Mouse (Mus musculus) kidney, adult 10 weeks (tissue): Measurements from ENCODE around the gene Mterf1b. TPM values are rescaled to one million over a fixed set of nuclear protein-coding genes. Genes with fewer than 3 reads are reported as not detected.

Source experiments
- polyA plus RNA-seq: library from polyadenylated mRNA; stranded (reverse); fragments of 350-450 nt; fragmentation: Illumina TruSeq; extraction: RNeasy Lipid Tissue Mini Kit (QIAGEN cat#74804); gene quantifications from one replicate; pipeline ENCODE4 v1.2.3, GENCODE M21; 2014; ENCODE audit warnings: low read depth, low replicate concordance

The Mterf1b gene
- polyA plus RNA-seq, result 5.9 TPM

GRCm38 (mm10) chr5:4191671-4192480, at the start of gene Mterf1b:
Mterf1b (plus strand) TSS chr5:4192367.

Other genes with a start within 250 kb of the Mterf1b start
- gene Cyp51, start 87.6 kb upstream of the Mterf1b start, polyA plus RNA-seq, result 365 TPM